Mouse (Mus musculus) B cell, adult (primary cell): ENCODE data around the gene Olfr609. TPM values are rescaled to one million over a fixed set of nuclear protein-coding genes. Genes with fewer than 3 reads are reported as not detected.

Experiments used
- total RNA-seq: library from RNA; stranded (reverse); gene quantifications from 4 replicates; pipeline ENCODE4 v1.2.4, GENCODE M21; 2023; ENCODE audit not compliant: inconsistent age

Gene Olfr609
- total RNA-seq, result not detected in 4 replicates

GRCm38 (mm10) chr7:103497962-103498361, at the start of gene Olfr609:
Gene Olfr609, minus strand, starts transcription at chr7:103498062.

DNA sequence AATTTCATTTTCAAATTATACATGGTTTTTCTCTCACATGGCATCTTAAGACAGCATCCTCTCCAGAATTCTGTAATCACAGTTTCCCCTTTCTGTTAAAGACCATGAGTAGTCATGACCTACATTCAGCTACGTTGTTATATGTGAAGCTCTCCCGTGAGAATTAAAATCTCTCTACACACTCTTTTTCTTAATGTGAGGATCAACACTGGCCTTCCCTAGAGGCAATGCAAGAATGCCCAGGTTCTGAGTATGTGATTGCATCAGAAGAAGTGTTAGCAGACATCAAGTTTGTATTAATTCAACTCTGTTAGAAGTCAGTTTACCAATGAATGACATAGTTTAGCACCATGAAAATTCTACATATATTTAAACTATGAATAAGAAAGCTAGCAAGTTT, 44.8 kb upstream of the Olfr609 start, which contains the start of gene Olfr612:
Olfr612 (minus strand) TSS at position 101 of the 400 bp plus-strand sequence.

GRCm38 (mm10) chr7:103520746-103521145, 22.9 kb upstream of the Olfr609 start, which contains the start of gene Olfr611:
Gene Olfr611, minus strand, starts transcription at chr7:103520846.

GRCm38 (mm10) chr7:103512022-103512421, 14.2 kb upstream of the Olfr609 start, which contains the start of gene Olfr610:
Gene Olfr610, minus strand, starts transcription at chr7:103512122.

GRCm38 (mm10) chr7:103469577-103469976, 28.3 kb downstream of the Olfr609 start, which contains the start of gene Olfr608:
Gene Olfr608, plus strand, starts transcription at chr7:103469877.

GRCm38 (mm10) chr7:103448746-103449145, 49.1 kb downstream of the Olfr609 start, which contains the start of gene Olfr606:
Gene Olfr606, plus strand, starts transcription at chr7:103449046.

DNA sequence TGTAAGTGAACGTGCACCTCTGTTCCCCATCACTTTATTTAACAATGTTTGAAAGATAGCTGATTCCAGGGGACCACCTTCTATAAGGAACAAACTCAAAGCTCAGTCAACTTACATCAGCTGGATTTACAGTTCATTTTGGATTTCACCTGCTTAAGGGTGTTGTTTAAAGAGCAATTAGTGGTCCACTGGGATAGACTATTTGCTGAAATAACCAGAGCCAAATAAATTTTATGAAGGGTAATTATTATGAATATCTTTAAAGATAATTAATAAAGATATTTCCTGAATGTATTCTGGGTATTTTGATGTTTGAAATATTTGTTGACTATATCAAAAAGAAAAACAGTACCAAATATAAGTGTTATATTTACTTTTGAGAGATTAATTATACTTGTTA, 52.5 kb downstream of the Olfr609 start, which contains the start of gene Olfr605:
Olfr605 (minus strand) TSS at position 101 of the 400 bp plus-strand sequence.

Other genes with a start within 250 kb of the Olfr609 start
- gene Usp17ld, start 245.6 kb downstream of the Olfr609 start, total RNA-seq, result not detected in 4 replicates
- gene Olfr596, start 192.4 kb downstream of the Olfr609 start, total RNA-seq, result not detected in 4 replicates
- not detected in 4 replicates for gene Olfr597, start 181.7 kb downstream of the Olfr609 start, total RNA-seq
- not detected in 4 replicates for gene Olfr598, start 174.5 kb downstream of the Olfr609 start, total RNA-seq
- gene Olfr599, start 162.1 kb downstream of the Olfr609 start, total RNA-seq, result not detected in 4 replicates
- gene Olfr600, start 148.4 kb downstream of the Olfr609 start, total RNA-seq, result not detected in 4 replicates
- not detected in 4 replicates for gene Olfr601, start 135.4 kb downstream of the Olfr609 start, total RNA-seq
- gene Olfr603, start 111.9 kb downstream of the Olfr609 start, total RNA-seq, result not detected in 4 replicates
- not detected in 4 replicates for gene Usp17lc, start 83.0 kb downstream of the Olfr609 start, total RNA-seq
- not detected in 4 replicates for gene Olfr605, start 52.6 kb downstream of the Olfr609 start, total RNA-seq
- gene Olfr606, start 49.0 kb downstream of the Olfr609 start, total RNA-seq, result not detected in 4 replicates
- gene Olfr607, start 33.9 kb downstream of the Olfr609 start, total RNA-seq, result not detected in 4 replicates
- not detected in 4 replicates for gene Olfr608, start 28.2 kb downstream of the Olfr609 start, total RNA-seq
- not detected in 4 replicates for gene Olfr610, start 14.1 kb upstream of the Olfr609 start, total RNA-seq
- not detected in 4 replicates for gene Olfr611, start 22.8 kb upstream of the Olfr609 start, total RNA-seq
- not detected in 4 replicates for gene Olfr612, start 44.7 kb upstream of the Olfr609 start, total RNA-seq
- gene Olfr613, start 50.0 kb upstream of the Olfr609 start, total RNA-seq, result not detected in 4 replicates
- not detected in 4 replicates for gene Olfr615, start 58.0 kb upstream of the Olfr609 start, total RNA-seq
- not detected in 4 replicates for gene Olfr616, start 71.1 kb upstream of the Olfr609 start, total RNA-seq
- gene Olfr617, start 75.0 kb upstream of the Olfr609 start, total RNA-seq, result not detected in 4 replicates
- gene Olfr618, start 92.0 kb upstream of the Olfr609 start, total RNA-seq, result not detected in 4 replicates
- not detected in 4 replicates for gene Olfr619, start 102.5 kb upstream of the Olfr609 start, total RNA-seq
- not detected in 4 replicates for gene Olfr620, start 114.5 kb upstream of the Olfr609 start, total RNA-seq
- not detected in 4 replicates for gene Olfr622, start 144.6 kb upstream of the Olfr609 start, total RNA-seq
- not detected in 4 replicates for gene Olfr623, start 165.6 kb upstream of the Olfr609 start, total RNA-seq
- not detected in 4 replicates for gene Olfr624, start 173.1 kb upstream of the Olfr609 start, total RNA-seq
- gene Olfr625-ps1, start 184.7 kb upstream of the Olfr609 start, total RNA-seq, result not detected in 4 replicates
- gene Olfr243, start 216.6 kb upstream of the Olfr609 start, total RNA-seq, result not detected in 4 replicates
- not detected in 4 replicates for gene Olfr628, start 232.3 kb upstream of the Olfr609 start, total RNA-seq
- not detected in 4 replicates for gene Olfr629, start 246.9 kb upstream of the Olfr609 start, total RNA-seq